Mouse (Mus musculus) neural tube, embryonic 15.5 days (tissue): ENCODE results near the gene Bag5. TPM values are rescaled to one million over a fixed set of nuclear protein-coding genes. Genes with fewer than 3 reads are reported as not detected.
A peak's percentile ranks its signal among the peaks of the same experiment; 100 is the strongest.
"Not testable (repeated sequence)": the region's sequence is repeated elsewhere in the genome, so short reads cannot be mapped to it uniquely, and the experiment has no call there.

Experiments
- ATAC-seq: fragments of 200-750 bp; cut with Nextera tagmentation; 2 replicates; pipeline ENCODE4 v1.8.0; 2017; ENCODE audit warnings: mild to moderate bottlenecking, moderate TSS enrichment, moderate library complexity; ENCODE audit not compliant: low FRiP score
- H3K27ac ChIP-seq: fragments of 300-500 bp; sonication (generic); replicated peaks from 2 replicates; pipeline ENCODE4 v1.5.1; 2015; ENCODE audit warnings: mild to moderate bottlenecking, inconsistent platforms
- H3K27me3 ChIP-seq: fragments of 300-500 bp; sonication (generic); replicated peaks from 2 replicates; pipeline ENCODE4 v1.6.1; 2015; ENCODE audit warnings: inconsistent platforms
- H3K36me3 ChIP-seq: fragments of 300-500 bp; sonication (generic); 2 replicates; pipeline ENCODE4 v1.6.1; 2015; ENCODE audit warnings: inconsistent platforms
- H3K4me1 ChIP-seq: fragments of 300-500 bp; sonication (generic); 2 replicates; pipeline ENCODE4 v1.6.1; 2015; ENCODE audit warnings: inconsistent platforms
- H3K4me2 ChIP-seq: fragments of 300-500 bp; sonication (generic); 2 replicates; pipeline ENCODE4 v1.6.1; 2015; ENCODE audit warnings: inconsistent platforms, mild to moderate bottlenecking, moderate library complexity
- H3K4me3 ChIP-seq: fragments of 300-500 bp; sonication (generic); replicated peaks from 2 replicates; pipeline ENCODE4 v1.5.1; 2015; ENCODE audit warnings: mild to moderate bottlenecking, inconsistent platforms
- H3K9ac ChIP-seq: fragments of 300-500 bp; sonication (generic); replicated peaks from 2 replicates; pipeline ENCODE4 v1.6.1; 2015; ENCODE audit warnings: mild to moderate bottlenecking, inconsistent platforms
- H3K9me3 ChIP-seq: fragments of 300-500 bp; sonication (generic); replicated peaks from 2 replicates; pipeline ENCODE4 v1.6.1; 2016; ENCODE audit warnings: inconsistent platforms
- WGBS: fragments of 180-500 bp; shearing (Covaris S2); methylation state at CpG from one replicate; pipeline ENCODE4 v1.1.7; 2015; ENCODE audit warnings: mixed read lengths; 5-methylcytosine and 5-hydroxymethylcytosine counted together
- polyA plus RNA-seq: library from polyadenylated mRNA; unstranded; fragments of >200 nt; fragmentation: Nextera tagmentation; extraction: Ambion mirVana; gene quantifications from 2 replicates; pipeline ENCODE4 v1.2.1, GENCODE M21; 2015

Bag5 gene
- polyA plus RNA-seq, 1 experiment from 2014 or later, result 61.5 TPM

- H3K4me1 ChIP-seq, result peaks cover 3% of the 10 kb centered on the region; the same call in 1 of the 2 replicates
- H3K36me3 ChIP-seq, result no peaks in the 10 kb centered on the region
- 94% methylated on average over 6 of the region's 6 CpGs for WGBS
- H3K27me3 ChIP-seq, result no peaks in the 10 kb centered on the region
- H3K9me3 ChIP-seq, result no peaks in the 10 kb centered on the region
- H3K4me2 ChIP-seq, result no peak overlapping the region
- ATAC-seq, result no peak
- H3K9ac ChIP-seq, result no peak overlapping the region
- no peak overlapping the region for H3K4me3 ChIP-seq
- no peak overlapping the region for H3K27ac ChIP-seq
Measured at GRCm38 (mm10) chr12:111752491-111752890, 39.4 kb upstream of the Bag5 start.

- Histone ChIP-seq H3K4me1 (peaks cover 8% of the 10 kb centered on the region; the same call in 1 of the 2 replicates), H3K4me2 (no peak overlapping the region)
- WGBS, result 96% methylated on average over 3 of the region's 3 CpGs
Measured at GRCm38 (mm10) chr12:111750739-111751138, 37.7 kb upstream of the Bag5 start.

GRCm38 (mm10) chr12:111747421-111747820 is 34.4 kb upstream of the Bag5 start:
- ATAC-seq, result no peak
- H3K9me3 ChIP-seq, result no peaks in the 10 kb centered on the region
- H3K36me3 ChIP-seq, result no peaks in the 10 kb centered on the region
- no peak overlapping the region for H3K4me3 ChIP-seq
- no peaks in the 10 kb centered on the region for H3K27me3 ChIP-seq
- H3K27ac ChIP-seq, result no peak overlapping the region
- no peak overlapping the region for H3K4me2 ChIP-seq
- no peak overlapping the region for H3K9ac ChIP-seq
- peaks cover 15% of the 10 kb centered on the region; the same call in 1 of the 2 replicates for H3K4me1 ChIP-seq
- 88% methylated on average over 7 of the region's 7 CpGs for WGBS

More at GRCm38 (mm10) chr12:111750739-111751138, 37.7 kb upstream of the Bag5 start:
- Histone ChIP-seq H3K27me3 (no peaks in the 10 kb centered on the region), H3K9me3 (no peaks in the 10 kb centered on the region), H3K36me3 (no peaks in the 10 kb centered on the region), H3K4me3 (no peak overlapping the region), H3K9ac (no peak overlapping the region), H3K27ac (no peak overlapping the region)
- no peak for ATAC-seq

GRCm38 (mm10) chr12:111746091-111746490 is 33.0 kb upstream of the Bag5 start:
- ATAC-seq, result 0 out of 2 replicates have a peak, but pooled peaks have one; percentile 57
- no peak overlapping the region for H3K9ac ChIP-seq
- 57% methylated on average over 5 of the region's 5 CpGs for WGBS

GRCm38 (mm10) chr12:111745274-111745673 is 32.2 kb upstream of the Bag5 start:
- WGBS, result 67% methylated on average over 6 of the region's 6 CpGs
- H3K9me3 ChIP-seq, result no peaks in the 10 kb centered on the region
- ATAC-seq, result no peak
- no peak overlapping the region for H3K4me3 ChIP-seq
- no peak overlapping the region for H3K9ac ChIP-seq
- no peaks in the 10 kb centered on the region for H3K36me3 ChIP-seq
- no peak overlapping the region for H3K4me2 ChIP-seq
- peaks cover 15% of the 10 kb centered on the region; the same call in 1 of the 2 replicates for H3K4me1 ChIP-seq
- H3K27ac ChIP-seq, result no peak overlapping the region
- H3K27me3 ChIP-seq, result no peaks in the 10 kb centered on the region

More at GRCm38 (mm10) chr12:111746091-111746490, 33.0 kb upstream of the Bag5 start:
- Histone ChIP-seq H3K9me3 (no peaks in the 10 kb centered on the region), H3K27me3 (no peaks in the 10 kb centered on the region), H3K36me3 (no peaks in the 10 kb centered on the region), H3K4me3 (no peak overlapping the region), H3K4me1 (peaks cover 15% of the 10 kb centered on the region; the same call in 1 of the 2 replicates), H3K4me2 (no peak overlapping the region; the same call in 1 of the 2 replicates), H3K27ac (peak overlapping the region; percentile 19; the same call in 1 of the 2 replicates)

- 67% methylated on average over 11 of the region's 11 CpGs for WGBS
- H3K4me1 ChIP-seq, result peaks cover 15% of the 10 kb centered on the region; the same call in 1 of the 2 replicates
- H3K4me2 ChIP-seq, result no peak overlapping the region
- 0 out of 2 replicates have a peak overlapping the region, but pooled peaks have one; percentile 4 for H3K27ac ChIP-seq
- H3K36me3 ChIP-seq, result no peaks in the 10 kb centered on the region
- H3K9ac ChIP-seq, result no peak overlapping the region
- ATAC-seq, result no peak
- no peak overlapping the region for H3K4me3 ChIP-seq
- no peaks in the 10 kb centered on the region for H3K27me3 ChIP-seq
- no peaks in the 10 kb centered on the region for H3K9me3 ChIP-seq
Measured at GRCm38 (mm10) chr12:111743981-111744423, 30.9 kb upstream of the Bag5 start.

GRCm38 (mm10) chr12:111743419-111743818 is 30.4 kb upstream of the Bag5 start:
- H3K9me3 ChIP-seq, result no peaks in the 10 kb centered on the region
- no peak overlapping the region for H3K4me2 ChIP-seq
- no peak overlapping the region; the same call in 1 of the 2 replicates for H3K27ac ChIP-seq
- no peak overlapping the region for H3K4me3 ChIP-seq
- H3K9ac ChIP-seq, result no peak overlapping the region
- no peak for ATAC-seq
- 83% methylated on average over 2 of the region's 2 CpGs for WGBS
- H3K27me3 ChIP-seq, result no peaks in the 10 kb centered on the region
- H3K36me3 ChIP-seq, result no peaks in the 10 kb centered on the region
- H3K4me1 ChIP-seq, result peaks cover 15% of the 10 kb centered on the region; the same call in 1 of the 2 replicates

DNA sequence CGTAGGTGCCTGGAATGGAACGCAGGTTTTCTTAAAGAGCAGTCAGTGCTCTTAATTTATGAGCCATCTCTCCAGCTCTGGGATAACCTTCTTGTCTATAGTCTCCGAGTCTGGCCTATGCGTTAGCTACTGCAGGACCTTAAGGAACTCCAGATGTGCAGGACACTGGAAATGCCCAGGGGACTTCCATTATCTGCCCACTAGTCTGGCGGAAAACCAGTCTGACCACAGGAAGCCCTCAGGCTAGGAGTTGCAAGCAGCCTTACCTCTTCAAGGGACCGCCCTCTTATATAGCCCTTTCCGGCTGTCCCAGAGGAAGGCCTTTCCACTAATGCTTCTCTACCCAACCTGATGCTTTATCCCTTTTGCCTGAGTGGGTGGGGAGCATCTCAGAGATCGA is 28.3 kb upstream of the Bag5 start:
- WGBS, result 75% methylated on average over 8 of the region's 8 CpGs
- no peaks in the 10 kb centered on the region for H3K36me3 ChIP-seq
- H3K27ac ChIP-seq, result no peak overlapping the region
- no peaks in the 10 kb centered on the region for H3K27me3 ChIP-seq
- H3K9me3 ChIP-seq, result no peaks in the 10 kb centered on the region
- H3K4me2 ChIP-seq, result no peak overlapping the region
- H3K4me1 ChIP-seq, result peaks cover 12% of the 10 kb centered on the region; the same call in 1 of the 2 replicates
- no peak for ATAC-seq
- no peak overlapping the region for H3K9ac ChIP-seq
- no peak overlapping the region for H3K4me3 ChIP-seq

DNA sequence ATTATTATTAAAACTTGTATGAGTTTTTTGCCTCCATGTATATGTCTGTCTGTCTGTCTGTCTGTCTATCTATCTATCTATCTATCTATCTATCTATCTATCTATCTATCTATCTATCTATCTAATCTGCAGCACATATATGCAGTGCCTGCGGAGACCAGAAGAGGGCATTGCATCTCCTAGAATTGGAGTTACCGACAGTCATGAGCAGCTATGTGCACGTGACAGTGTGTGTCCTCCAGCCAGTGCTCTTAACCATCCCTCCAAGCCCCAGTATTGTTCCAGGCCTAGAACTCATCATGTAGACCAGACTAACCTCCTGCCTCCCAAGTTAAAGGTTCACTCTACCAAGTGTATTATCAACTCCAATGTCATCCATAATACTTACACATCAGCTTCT is 25.7 kb upstream of the Bag5 start:
- peaks cover 5% of the 10 kb centered on the region; the same call in 1 of the 2 replicates for H3K4me1 ChIP-seq
- H3K9ac ChIP-seq, result no peak overlapping the region
- no peaks in the 10 kb centered on the region for H3K27me3 ChIP-seq
- H3K9me3 ChIP-seq, result no peaks in the 10 kb centered on the region
- H3K36me3 ChIP-seq, result no peaks in the 10 kb centered on the region
- ATAC-seq, result no peak
- 14% methylated on average over 3 of the region's 3 CpGs for WGBS
- H3K4me3 ChIP-seq, result no peak overlapping the region
- H3K27ac ChIP-seq, result no peak overlapping the region
- H3K4me2 ChIP-seq, result no peak overlapping the region

- WGBS, result 59% methylated on average over 9 of the region's 9 CpGs
- Histone ChIP-seq H3K4me3 (no peak overlapping the region), H3K9ac (no peak overlapping the region), H3K4me2 (no peak overlapping the region), H3K36me3 (no peaks in the 10 kb centered on the region), H3K27ac (no peak overlapping the region), H3K27me3 (no peaks in the 10 kb centered on the region), H3K9me3 (no peaks in the 10 kb centered on the region), H3K4me1 (peaks cover 8% of the 10 kb centered on the region)
- ATAC-seq, result no peak
Measured at GRCm38 (mm10) chr12:111737370-111737769, 24.3 kb upstream of the Bag5 start.

DNA sequence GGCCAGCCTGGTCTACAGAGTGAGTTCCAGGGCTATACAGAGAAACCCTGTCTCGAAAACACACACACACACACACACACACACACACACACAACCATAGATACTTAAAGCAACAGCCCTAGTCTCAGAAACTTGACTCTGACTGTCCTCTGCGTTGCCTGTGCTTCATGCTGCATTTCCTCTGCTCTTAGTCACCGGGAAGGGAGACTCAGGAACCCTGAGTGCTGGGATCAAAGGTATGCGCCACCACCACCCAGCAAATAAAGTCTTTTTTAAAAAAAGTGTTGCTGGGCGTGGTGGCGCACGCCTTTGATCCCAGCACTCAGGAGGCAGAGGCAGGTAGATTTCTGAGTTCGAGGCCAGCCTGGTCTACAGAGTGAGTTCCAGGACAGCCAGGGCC is 23.6 kb upstream of the Bag5 start:
- H3K4me2 ChIP-seq, H3K27me3 ChIP-seq, ATAC-seq, H3K9me3 ChIP-seq, H3K4me3 ChIP-seq, H3K9ac ChIP-seq, H3K36me3 ChIP-seq, H3K27ac ChIP-seq: not testable (repeated sequence)
- 92% methylated on average over 8 of the region's 8 CpGs for WGBS
- peaks cover 13% of the 10 kb centered on the region for H3K4me1 ChIP-seq

GRCm38 (mm10) chr12:111734912-111735311 is 21.9 kb upstream of the Bag5 start:
- WGBS, result 93% methylated on average over 3 of the region's 3 CpGs
- H3K27me3 ChIP-seq, result no peaks in the 10 kb centered on the region
- H3K4me2 ChIP-seq, result no peak overlapping the region
- peaks cover 1% of the 10 kb centered on the region for H3K36me3 ChIP-seq
- no peak for ATAC-seq
- no peak overlapping the region for H3K4me3 ChIP-seq
- H3K27ac ChIP-seq, result no peak overlapping the region
- peaks cover 13% of the 10 kb centered on the region for H3K4me1 ChIP-seq
- no peaks in the 10 kb centered on the region for H3K9me3 ChIP-seq
- no peak overlapping the region for H3K9ac ChIP-seq
